Mouse (Mus musculus): ENCODE measurements at regions not wholly inside any gene's neighbourhood (a gene's known extent, or its start where the extent isn't known, plus 50 kb on each side); places are given as distances from the start of the nearest gene placed in this dataset.

GRCm38 (mm10) chr9:50395543-50395942 is 50.8 kb upstream of the Rpl10-ps3 start:
- DNase-seq = no peak

- peak; percentile 51 to 63 for DNase-seq
Observed at GRCm38 (mm10) chr9:50396051-50396450, 51.3 kb upstream of the Rpl10-ps3 start.

GRCm38 (mm10) chr9:50408396-50408795 is 63.6 kb upstream of the Rpl10-ps3 start:
- DNase-seq = no peak

GRCm38 (mm10) chr9:50408845-50409244 is 64.1 kb upstream of the Rpl10-ps3 start:
- no peak for DNase-seq

GRCm38 (mm10) chr9:50412986-50413385 is 68.2 kb upstream of the Rpl10-ps3 start:
- no peak for DNase-seq

- DNase-seq = no peak
Observed at GRCm38 (mm10) chr9:50413514-50414335, 69.0 kb upstream of the Rpl10-ps3 start.

GRCm38 (mm10) chr9:50414796-50415340 is 70.1 kb upstream of the Rpl10-ps3 start:
- peak; percentile 72 to 75 for DNase-seq

- no peak for DNase-seq
Observed at GRCm38 (mm10) chr9:50416677-50417076, 71.9 kb upstream of the Rpl10-ps3 start.

- peak; percentile 32 to 45 for DNase-seq
Observed at GRCm38 (mm10) chr9:50421061-50421460, 73.3 kb upstream of the Plet1 start.

- peak in 1 of 2 experiments; percentile 26 for DNase-seq
Observed at GRCm38 (mm10) chr9:50421572-50422285, 72.6 kb upstream of the Plet1 start.

GRCm38 (mm10) chr9:50425866-50426495 is 68.3 kb upstream of the Plet1 start:
- peak; percentile 34 to 51 for DNase-seq

GRCm38 (mm10) chr9:50430147-50430546 is 64.2 kb upstream of the Plet1 start:
- no peak for DNase-seq

- no peak for DNase-seq
Observed at GRCm38 (mm10) chr9:50433525-50433924, 60.8 kb upstream of the Plet1 start.

GRCm38 (mm10) chr9:50433978-50434377 is 60.3 kb upstream of the Plet1 start:
- DNase-seq = peak in 1 of 2 experiments; percentile 58

- peak; percentile 95 for DNase-seq
Observed at GRCm38 (mm10) chr9:50437830-50438722, 56.2 kb upstream of the Plet1 start.

GRCm38 (mm10) chr9:50438738-50439137 is 55.6 kb upstream of the Plet1 start:
- peak in 1 of 2 experiments; percentile 49 for DNase-seq

GRCm38 (mm10) chr9:50440222-50440621 is 54.1 kb upstream of the Plet1 start:
- no peak for DNase-seq

- DNase-seq = no peak
Observed at GRCm38 (mm10) chr9:50440689-50441088, 53.6 kb upstream of the Plet1 start.

- DNase-seq = peak; percentile 67 to 76
Observed at GRCm38 (mm10) chr9:50443708-50444463, 50.4 kb upstream of the Plet1 start.

All from kidney, postnatal 4 days (tissue).